Mouse (Mus musculus) liver, postnatal 0 days (tissue): ENCODE results near the gene Xpo5.

Experiments
- CTCF ChIP-seq: sonication (generic); IDR thresholded peaks from 2 replicates; pipeline ENCODE4 v1.5.1; 2016; ENCODE audit warnings: antibody characterized with exemption, low read depth
- EP300 ChIP-seq: IDR thresholded peaks from 2 replicates; pipeline ENCODE4 v1.6.1; 2016; ENCODE audit warnings: antibody characterized with exemption, low read depth, mild to moderate bottlenecking

DNA sequence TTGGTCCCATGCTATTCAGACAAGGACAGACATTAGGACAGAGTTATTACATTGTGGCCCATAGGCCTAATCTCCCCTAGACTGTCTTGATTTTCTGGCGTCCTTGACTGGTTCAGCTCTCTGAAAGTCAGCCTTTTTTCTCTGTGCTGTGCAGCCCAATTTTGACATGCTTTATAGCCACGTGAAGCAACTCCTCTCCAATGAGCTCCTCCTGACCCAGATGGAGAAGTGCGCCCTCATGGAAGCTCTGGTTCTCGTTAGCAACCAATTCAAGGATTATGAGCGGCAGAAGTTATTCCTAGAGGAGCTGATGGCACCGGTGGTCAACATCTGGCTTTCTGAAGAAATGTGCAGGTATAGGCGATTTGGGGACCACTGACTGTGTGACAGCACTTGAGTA lies 25.0 kb downstream of the Xpo5 start:
- TF ChIP-seq CTCF: no peak
- no peak for TF ChIP-seq EP300
